Mouse (Mus musculus) thymus, adult 18-20 months (tissue): ENCODE measurements around the gene Dhrs13.
A peak's percentile ranks its signal among the peaks of the same experiment; 100 is the strongest.
"Not testable (repeated sequence)": the region's sequence is repeated elsewhere in the genome, so short reads cannot be mapped to it uniquely, and the experiment has no call there.

ENCODE experiments used
- DNase-seq, 2 experiments: peaks; one replicate each; pipeline ENCODE4 v3.0.0; 2022; ENCODE audit warnings: mixed read lengths in 2 of 2

The Dhrs13 gene

GRCm38 (mm10) chr11:78044758-78045251, 12.7 kb downstream of the Dhrs13 start:
- DNase-seq, result no peak

DNA sequence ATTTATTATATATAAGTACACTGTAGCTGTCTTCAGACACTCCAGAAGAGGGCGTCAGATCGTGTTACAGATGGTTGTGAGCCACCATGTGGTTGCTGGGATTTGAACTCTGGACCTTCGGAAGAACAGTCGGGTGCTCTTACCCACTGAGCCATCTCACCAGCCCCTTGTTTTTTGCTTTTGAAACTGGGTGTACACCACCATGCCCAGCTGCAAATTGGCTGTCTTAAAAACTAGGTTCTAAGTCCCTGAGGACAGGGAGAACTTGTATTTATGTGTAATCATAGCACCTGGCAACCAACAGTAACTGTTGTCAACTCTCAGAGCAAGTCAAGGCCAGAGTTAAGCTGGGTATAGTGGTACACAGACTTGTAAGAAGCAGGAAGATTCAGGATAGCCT, 16.6 kb downstream of the Dhrs13 start:
- DNase-seq, result not testable (repeated sequence)

DNA sequence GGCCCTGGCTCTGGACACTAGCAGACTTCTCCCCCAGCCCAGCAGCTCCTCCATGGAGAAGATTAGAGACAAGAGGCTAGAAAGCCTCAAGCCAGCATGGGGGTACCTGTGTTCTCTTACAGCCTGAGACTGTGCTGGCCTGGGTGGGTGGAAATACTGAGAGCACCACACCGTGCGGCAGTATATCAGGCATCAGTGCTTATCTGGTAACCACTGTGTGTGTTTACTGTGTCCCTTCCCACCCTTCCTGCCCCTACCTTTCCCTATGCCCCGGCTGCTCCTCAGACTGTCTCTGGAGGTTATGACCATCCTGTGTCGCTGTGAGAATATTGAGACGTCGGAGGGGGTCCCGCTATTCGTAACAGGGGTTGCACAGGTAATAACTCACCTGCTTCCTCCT, 21.0 kb downstream of the Dhrs13 start:
- DNase-seq, result no peak

DNA sequence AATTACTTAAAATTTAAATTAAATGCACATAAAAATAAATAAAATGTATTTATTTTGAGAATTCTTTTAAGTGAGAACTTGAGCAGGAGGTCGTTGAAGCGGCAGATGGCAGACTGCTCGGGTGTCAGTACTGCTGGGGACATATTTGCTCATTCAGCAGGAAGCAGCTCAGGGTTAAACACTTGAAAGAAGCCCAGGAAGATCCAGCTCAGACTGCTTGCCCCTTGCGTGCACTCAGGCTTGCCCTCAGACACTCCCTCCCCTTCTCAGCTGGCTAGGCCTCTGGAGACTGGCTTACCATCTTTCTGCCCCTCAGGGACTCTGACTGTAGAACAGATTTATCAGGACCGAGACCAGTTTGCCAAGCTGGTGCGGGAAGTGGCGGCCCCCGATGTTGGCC, 24.9 kb downstream of the Dhrs13 start:
- no peak for DNase-seq

DNA sequence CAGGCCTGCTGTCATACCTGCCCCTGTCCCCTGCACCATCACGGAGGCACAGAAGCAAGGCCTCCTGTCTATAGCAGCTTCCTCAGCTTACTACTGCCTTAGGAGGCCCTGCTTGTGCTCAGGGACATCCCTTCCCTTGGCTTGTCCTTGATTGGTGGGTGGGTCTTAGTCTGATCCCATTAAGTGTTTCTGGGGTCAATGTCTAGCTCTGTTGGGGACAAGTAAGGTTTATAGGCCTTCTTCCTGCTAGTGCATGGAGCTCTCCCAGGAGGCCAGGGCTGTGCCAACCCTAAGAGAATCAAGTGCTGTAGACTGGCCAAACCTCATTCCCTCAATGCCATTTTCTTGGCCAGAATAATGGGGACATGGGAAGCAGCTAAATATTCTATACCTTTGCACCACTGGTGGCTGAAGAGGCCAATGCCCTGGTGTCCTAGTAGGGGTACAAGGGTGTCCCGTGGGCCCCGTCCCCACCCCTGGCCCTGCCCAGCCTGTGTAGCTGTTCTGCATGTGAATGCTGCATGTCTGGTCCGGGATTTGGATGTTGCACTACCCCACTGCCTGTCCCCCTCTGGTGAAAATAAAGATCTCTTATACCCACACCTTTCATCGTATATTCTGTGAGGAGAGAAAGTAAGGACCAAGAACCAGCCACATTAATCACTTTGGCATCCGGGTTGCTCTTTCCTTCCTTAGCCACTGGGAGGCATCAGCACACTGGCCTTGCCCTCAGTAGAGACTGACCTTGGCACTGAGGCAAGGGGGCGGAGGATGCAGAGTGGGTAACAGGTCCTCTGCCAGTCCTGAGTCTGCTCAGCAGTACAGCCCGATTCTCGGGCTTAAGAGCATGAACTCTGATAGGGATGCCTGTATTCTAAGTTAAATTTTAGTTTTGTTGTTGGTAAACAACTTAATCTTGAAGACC, 28.0 kb downstream of the Dhrs13 start:
- no peak for DNase-seq

DNA sequence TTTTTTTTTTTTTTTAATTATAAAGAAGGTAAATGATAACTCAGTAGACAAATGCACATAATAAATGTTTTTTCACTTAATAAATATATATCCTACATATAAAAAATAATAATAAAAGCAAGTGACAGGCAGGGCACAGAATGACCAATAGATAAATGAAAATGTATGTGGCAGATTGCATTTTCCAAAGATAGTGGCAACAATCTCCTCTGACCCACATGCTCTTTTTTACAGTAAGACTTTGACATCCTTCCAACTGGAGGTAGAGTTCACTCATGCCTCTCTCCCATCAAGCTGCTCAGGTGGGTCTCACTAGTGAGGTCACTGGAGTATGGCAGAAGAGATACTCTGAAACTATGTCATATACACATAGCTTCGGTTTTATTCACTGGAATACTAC, 30.5 kb downstream of the Dhrs13 start:
- no peak for DNase-seq

- DNase-seq, result no peak
Observed at GRCm38 (mm10) chr11:78065906-78066305, 33.8 kb downstream of the Dhrs13 start.

DNA sequence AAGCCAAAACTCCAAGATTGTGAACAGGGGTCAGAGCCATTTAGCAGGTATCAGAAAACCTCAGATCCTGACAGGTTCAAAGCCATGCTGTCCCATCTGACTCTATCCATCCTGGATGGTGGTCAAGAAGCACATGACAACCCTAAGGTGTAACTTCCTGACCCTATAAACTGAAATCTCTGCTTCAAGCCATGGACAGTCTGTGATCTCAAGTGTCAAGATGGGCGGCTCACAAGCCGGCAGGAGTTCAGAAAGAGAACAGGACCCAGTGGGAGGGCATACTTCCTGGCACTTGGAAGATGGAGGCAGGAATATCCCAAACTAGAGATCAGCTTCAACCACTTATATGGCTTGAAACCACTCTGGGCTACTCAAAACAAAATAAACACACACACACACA, 34.6 kb downstream of the Dhrs13 start:
- DNase-seq, result no peak

GRCm38 (mm10) chr11:78067566-78067965, 35.5 kb downstream of the Dhrs13 start:
- no peak for DNase-seq

- no peak for DNase-seq
Observed at GRCm38 (mm10) chr11:78069130-78069529, 37.0 kb downstream of the Dhrs13 start.

GRCm38 (mm10) chr11:78069646-78070045, 37.6 kb downstream of the Dhrs13 start:
- no peak for DNase-seq

- no peak for DNase-seq
Observed at GRCm38 (mm10) chr11:78071938-78072337, 39.9 kb downstream of the Dhrs13 start.

- no peak for DNase-seq
Observed at GRCm38 (mm10) chr11:78072425-78073130, 40.5 kb downstream of the Dhrs13 start.

DNA sequence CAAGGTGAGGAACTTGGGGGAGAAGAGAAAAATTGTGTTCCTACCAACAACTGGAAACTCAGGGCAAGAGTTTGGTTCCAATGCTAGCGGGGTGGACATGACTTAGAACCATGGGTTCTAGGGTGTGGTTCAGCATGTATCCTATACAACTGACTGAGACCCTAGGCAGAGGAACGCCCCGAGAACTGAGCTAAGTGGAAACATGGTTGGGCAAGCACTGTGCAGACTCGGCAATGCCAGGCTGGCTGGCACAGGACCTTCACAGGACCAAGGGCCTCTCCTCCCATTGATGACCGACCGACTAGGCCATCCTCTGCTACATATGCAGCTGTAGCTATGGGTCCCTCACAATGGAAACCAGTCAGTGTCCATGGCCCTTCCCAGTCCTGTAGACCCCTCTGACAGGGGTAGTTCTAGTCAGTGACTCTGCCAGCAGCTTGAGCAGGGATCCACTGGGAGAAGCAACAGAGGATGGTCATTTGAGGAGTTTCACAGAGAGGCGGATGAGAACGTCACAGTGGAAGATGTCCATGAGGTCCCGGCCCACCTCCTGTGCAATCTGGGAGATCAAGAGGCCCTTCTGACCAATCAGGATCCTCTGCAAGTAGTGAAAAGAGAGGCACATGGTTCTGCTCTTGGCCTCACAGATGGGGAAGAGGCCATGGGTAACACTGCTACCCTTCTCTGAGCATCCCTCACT, 41.6 kb downstream of the Dhrs13 start:
- DNase-seq, result no peak

- no peak for DNase-seq
Observed at GRCm38 (mm10) chr11:78074277-78074652, 42.2 kb downstream of the Dhrs13 start.

- no peak for DNase-seq
Observed at GRCm38 (mm10) chr11:78074666-78075065, 42.6 kb downstream of the Dhrs13 start.

GRCm38 (mm10) chr11:78079961-78080921, 48.2 kb downstream of the Dhrs13 start, which contains the start of gene Eral1:
Eral1 (minus strand) TSS chr11:78080383.
- peak; percentile 51 to 56 for DNase-seq

GRCm38 (mm10) chr11:78083595-78083994, 51.5 kb downstream of the Dhrs13 start:
- no peak for DNase-seq

DNA sequence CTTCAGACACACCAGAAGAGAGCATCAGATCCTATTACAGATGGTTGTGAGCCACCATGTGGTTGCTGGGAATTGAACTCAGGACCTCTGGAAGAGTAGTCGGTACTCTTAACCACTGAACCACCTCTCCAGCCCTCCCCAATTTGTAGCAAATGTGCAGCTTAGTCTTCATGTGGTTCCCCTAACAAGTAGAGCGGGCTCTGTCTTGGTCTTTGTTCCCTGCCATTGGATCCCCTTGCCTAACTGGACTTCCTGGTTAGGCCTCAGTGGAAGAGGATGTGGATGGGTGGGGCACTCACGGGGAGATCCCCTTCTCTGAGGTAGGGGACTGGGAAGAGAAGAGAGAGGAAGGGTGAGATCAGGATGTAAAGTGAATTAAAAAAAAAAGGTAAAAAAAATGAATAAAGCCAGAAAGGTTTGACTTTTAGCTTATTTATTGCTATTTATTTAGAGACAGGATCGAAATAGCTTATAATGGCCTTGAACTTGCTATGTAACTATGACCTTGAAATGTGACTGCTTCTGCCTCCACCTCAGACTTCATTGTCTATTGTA, 54.9 kb downstream of the Dhrs13 start:
- DNase-seq, result no peak
